Mouse (Mus musculus): ENCODE results near the gene Creb3. TPM values are rescaled to one million over a fixed set of nuclear protein-coding genes. Genes with fewer than 3 reads are reported as not detected.

Gene Creb3
- polyA plus RNA-seq (2015; fragmentation: Nextera tagmentation; extraction: Ambion mirVana): 90.8 and 94.1 TPM in 2 replicates

DNA sequence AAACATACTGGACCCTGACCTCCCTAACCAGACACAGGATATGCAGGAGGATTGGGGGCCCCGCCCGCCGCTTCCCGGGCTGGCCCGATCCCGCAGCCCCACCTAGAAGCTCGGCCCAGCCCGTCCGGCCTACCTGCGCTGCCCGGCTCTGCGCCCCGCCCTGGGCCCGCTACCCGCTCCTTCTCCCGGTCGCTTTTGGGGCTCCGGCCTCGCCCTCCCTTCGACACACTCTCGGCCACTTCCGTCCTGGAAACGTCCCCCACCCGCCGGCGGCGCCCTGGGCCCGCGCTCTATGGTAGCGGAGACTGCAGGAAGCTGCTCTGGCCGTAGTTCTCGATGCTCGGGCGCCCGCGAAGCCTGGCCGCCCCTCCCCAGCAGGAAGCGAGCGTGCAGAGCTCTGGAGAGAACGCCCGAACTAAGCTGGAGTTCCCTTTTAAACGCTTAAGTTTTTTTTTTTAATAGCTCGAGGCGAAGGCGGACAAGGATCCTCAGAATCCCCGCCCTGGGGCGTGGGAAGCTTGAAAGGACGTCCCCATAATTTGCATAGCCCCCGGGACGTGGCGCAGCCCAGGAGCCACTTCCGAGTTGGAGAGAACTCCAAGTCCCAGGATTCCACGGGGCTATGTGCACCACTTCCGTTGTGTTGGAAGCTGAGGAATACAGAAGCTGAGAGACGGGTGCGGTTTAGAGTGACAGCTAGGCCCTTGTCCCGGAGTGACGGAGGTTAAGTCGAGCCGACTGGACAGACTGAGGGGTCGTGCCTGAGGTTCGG is at the start of gene Creb3, which contains the start of gene Tln1:
Gene Creb3, plus strand, starts transcription at position 336 of the 772 bp plus-strand sequence.
Gene Tln1, minus strand, starts transcription at position 695 of the 772 bp plus-strand sequence.
- Histone ChIP-seq H3K27me3 (replicated peaks; ENCODE audit: control insufficient read depth, insufficient read depth, low read length) (no peaks in the 10 kb centered on the region), H3K27ac (ENCODE audit: low read depth, low read length) (peak within 1 kb of the TSS; percentile 98), H3K36me3 (ENCODE audit: control insufficient read depth, insufficient read depth, low read length) (peaks cover 27% of the 10 kb centered on the region), H3K9me3 (ENCODE audit: control insufficient read depth, low read length) (no peaks in the 10 kb centered on the region), H3K9ac (ENCODE audit: low read depth, low read length) (peak within 1 kb of the TSS; percentile 96), H3K4me3 (ENCODE audit: low read length) (peak within 1 kb of the TSS; percentile 72), H3K4me2 (ENCODE audit: low read length) (peak within 1 kb of the TSS; percentile 95), H3K4me1 (ENCODE audit: control insufficient read depth, insufficient read depth, low read depth, low read length) (peaks cover 34% of the 10 kb centered on the region)
- under 1% methylated on average over 56 of the region's 62 CpGs for WGBS
- ATAC-seq: peak; percentile 97

DNA sequence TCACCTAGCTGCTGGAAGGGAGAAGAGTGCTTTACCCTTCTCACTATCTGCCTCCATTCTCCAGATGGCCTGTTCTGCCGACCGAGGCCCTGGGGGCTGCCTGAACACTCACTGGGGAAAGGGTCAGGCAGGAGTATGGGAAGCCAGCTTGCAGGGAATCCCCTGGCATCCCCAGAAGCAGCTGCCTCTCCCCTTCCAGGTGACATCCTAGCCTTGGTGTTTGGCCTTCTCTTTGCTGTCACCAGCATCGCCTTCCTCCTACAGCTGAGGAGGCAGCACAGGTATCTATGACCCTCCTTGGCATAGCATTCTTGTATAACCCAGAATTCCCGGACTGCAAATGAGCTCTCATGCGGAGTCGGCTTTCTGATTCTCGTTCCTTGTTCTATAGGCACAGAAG is 49.5 kb upstream of the Creb3 start:
- Histone ChIP-seq H3K27ac (ENCODE audit: low read depth, low read length) (no peak overlapping the region), H3K9ac (ENCODE audit: low read depth, low read length) (no peak overlapping the region), H3K4me1 (ENCODE audit: control insufficient read depth, insufficient read depth, low read depth, low read length) (peaks cover 13% of the 10 kb centered on the region), H3K9me3 (ENCODE audit: control insufficient read depth, low read length) (no peaks in the 10 kb centered on the region), H3K4me3 (ENCODE audit: low read length) (no peak overlapping the region), H3K27me3 (replicated peaks; ENCODE audit: control insufficient read depth, insufficient read depth, low read length) (peaks cover 7% of the 10 kb centered on the region), H3K36me3 (ENCODE audit: control insufficient read depth, insufficient read depth, low read length) (no peaks in the 10 kb centered on the region), H3K4me2 (ENCODE audit: low read length) (no peak overlapping the region)
- no peak for ATAC-seq
- 65% methylated on average over 7 of the region's 7 CpGs for WGBS

DNA sequence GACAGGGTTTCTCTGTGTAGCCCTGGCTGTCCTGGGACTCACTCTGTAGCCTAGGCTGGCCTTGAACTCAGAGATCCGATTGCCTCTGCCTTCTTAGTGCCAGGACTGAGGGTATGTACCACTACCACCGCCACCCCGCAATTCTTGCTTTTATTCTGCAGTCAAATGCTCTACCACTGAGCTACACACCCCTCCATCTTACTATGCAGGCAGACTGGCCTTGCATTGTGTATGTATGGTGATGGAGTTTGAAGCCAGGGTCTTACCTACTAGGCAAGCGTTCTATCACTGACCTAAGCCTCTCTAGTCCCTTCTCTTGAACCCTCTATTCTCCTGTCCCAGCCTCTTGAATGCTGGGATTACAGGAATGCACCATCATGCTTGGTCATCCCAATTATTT is 48.8 kb upstream of the Creb3 start:
- Histone ChIP-seq H3K4me2 (ENCODE audit: low read length) (no peak overlapping the region), H3K27ac (ENCODE audit: low read depth, low read length) (no peak overlapping the region), H3K4me3 (ENCODE audit: low read length) (no peak overlapping the region), H3K9ac (ENCODE audit: low read depth, low read length) (no peak overlapping the region), H3K27me3 (replicated peaks; ENCODE audit: control insufficient read depth, insufficient read depth, low read length) (peaks cover 7% of the 10 kb centered on the region), H3K9me3 (ENCODE audit: control insufficient read depth, low read length) (no peaks in the 10 kb centered on the region), H3K36me3 (ENCODE audit: control insufficient read depth, insufficient read depth, low read length) (no peaks in the 10 kb centered on the region), H3K4me1 (ENCODE audit: control insufficient read depth, insufficient read depth, low read depth, low read length) (peaks cover 8% of the 10 kb centered on the region)
- no peak for ATAC-seq
- WGBS: 82% methylated on average over 4 of the region's 4 CpGs

DNA sequence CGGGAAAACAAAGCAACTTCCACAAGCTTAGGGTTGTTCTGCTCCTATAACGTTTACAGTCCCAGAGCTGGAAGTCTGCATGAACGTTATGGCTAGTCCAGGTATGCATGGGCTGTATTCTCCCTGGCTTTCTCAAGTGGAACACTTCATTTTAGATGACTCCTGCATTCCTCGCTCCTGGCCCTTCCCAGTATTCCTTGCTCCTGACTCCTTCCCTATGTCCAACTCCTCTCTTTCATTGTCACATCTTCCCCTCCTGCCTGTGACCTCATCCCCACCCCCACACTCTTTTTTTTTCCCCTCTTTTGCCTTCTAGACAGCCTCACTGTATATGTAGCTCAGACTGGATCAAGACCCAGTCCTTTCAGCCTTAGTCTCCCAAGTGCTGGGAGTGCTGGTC is 48.3 kb upstream of the Creb3 start:
- Histone ChIP-seq H3K36me3 (ENCODE audit: control insufficient read depth, insufficient read depth, low read length) (no peaks in the 10 kb centered on the region), H3K4me1 (ENCODE audit: control insufficient read depth, insufficient read depth, low read depth, low read length) (peaks cover 3% of the 10 kb centered on the region; the same call in 1 of the 2 replicates), H3K4me3 (ENCODE audit: low read length) (no peak overlapping the region), H3K9ac (ENCODE audit: low read depth, low read length) (no peak overlapping the region), H3K9me3 (ENCODE audit: control insufficient read depth, low read length) (no peaks in the 10 kb centered on the region), H3K27me3 (replicated peaks; ENCODE audit: control insufficient read depth, insufficient read depth, low read length) (peaks cover 5% of the 10 kb centered on the region), H3K4me2 (ENCODE audit: low read length) (no peak overlapping the region), H3K27ac (ENCODE audit: low read depth, low read length) (no peak overlapping the region)
- ATAC-seq: no peak
- WGBS: 75% methylated on average over 4 of the region's 4 CpGs

DNA sequence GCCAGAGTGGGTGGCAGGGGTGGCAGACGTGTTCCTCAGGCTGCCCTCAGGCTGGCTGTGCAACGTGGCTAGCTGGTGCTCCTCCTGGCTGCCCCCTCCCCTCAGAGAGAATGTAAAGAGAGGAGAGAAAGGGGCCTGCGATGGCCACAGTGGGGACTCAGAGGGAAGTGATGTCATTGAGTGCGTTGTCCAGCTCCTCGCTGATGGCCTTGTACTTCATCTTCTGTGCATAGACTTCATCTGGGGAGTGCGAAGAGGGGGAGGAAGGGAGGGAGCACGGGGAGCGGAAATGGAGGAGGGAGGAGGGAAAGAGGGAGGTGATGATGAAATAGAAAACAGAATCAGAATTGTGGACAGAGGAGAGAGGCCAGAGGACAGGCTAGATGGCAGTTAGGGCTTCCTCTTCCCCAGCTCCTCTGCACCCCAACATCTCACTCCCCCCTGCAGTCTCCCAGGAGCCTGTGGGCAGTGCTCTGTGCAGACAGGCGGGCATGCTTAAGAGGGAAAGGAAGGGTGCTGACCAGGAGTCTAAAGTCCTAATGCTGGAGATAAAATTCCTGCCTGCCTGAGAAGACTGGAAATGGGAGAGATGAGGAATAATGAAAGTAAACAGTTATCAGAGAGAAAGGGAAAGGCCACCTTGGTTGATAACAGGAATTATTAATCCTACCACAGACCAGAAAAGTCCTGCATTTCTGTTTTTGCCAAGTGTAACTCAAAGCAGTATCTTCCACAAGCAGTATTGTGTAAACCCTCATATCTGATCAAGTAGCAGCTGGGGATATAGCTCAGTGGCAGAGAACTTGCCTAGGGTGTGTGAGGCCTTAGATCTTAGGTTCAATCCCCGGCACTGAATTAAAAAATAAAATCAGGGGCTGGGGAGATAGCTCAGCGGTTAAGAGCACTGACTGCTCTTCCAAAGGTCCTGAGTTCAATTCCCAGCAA is 46.1 kb upstream of the Creb3 start:
- no peak overlapping the region for H3K4me2 ChIP-seq (ENCODE audit: low read length)
- H3K4me1 ChIP-seq (ENCODE audit: control insufficient read depth, insufficient read depth, low read depth, low read length): peaks cover 5% of the 10 kb centered on the region
- peaks cover under 1% of the 10 kb centered on the region; the same call in 1 of the 2 replicates for H3K27me3 ChIP-seq (replicated peaks; ENCODE audit: control insufficient read depth, insufficient read depth, low read length)
- no peak overlapping the region for H3K27ac ChIP-seq (ENCODE audit: low read depth, low read length)
- no peak for ATAC-seq
- H3K9me3 ChIP-seq (ENCODE audit: control insufficient read depth, low read length): no peaks in the 10 kb centered on the region
- no peak overlapping the region for H3K9ac ChIP-seq (ENCODE audit: low read depth, low read length)
- no peak overlapping the region for H3K4me3 ChIP-seq (ENCODE audit: low read length)
- WGBS: 75% methylated on average over 11 of the region's 11 CpGs
- H3K36me3 ChIP-seq (ENCODE audit: control insufficient read depth, insufficient read depth, low read length): no peaks in the 10 kb centered on the region

DNA sequence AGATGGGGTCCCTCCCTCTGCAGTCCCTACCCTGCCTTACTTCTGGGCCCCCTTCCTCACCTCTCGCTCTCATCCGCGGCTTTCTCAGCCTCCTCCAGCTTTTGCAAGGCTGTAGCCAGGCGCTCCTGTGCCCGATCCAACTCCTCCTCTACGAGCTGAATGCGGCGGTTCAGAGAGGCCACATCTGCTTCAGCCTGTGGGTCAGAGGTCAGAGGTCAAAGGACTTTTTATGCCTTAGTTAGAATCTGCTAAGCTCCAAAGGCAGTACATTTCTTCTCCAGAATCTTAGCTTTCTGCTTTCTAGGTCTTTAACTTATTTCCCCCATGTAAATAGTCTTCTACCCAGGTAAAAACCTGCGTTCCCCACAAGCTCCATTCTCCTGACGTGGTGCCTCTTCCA is 42.6 kb upstream of the Creb3 start:
- Histone ChIP-seq H3K4me2 (ENCODE audit: low read length) (peak overlapping the region; percentile 54), H3K27me3 (replicated peaks; ENCODE audit: control insufficient read depth, insufficient read depth, low read length) (peaks cover 22% of the 10 kb centered on the region), H3K27ac (ENCODE audit: low read depth, low read length) (no peak overlapping the region), H3K4me1 (ENCODE audit: control insufficient read depth, insufficient read depth, low read depth, low read length) (peaks cover 18% of the 10 kb centered on the region), H3K36me3 (ENCODE audit: control insufficient read depth, insufficient read depth, low read length) (no peaks in the 10 kb centered on the region), H3K4me3 (ENCODE audit: low read length) (peak overlapping the region; percentile 20), H3K9me3 (ENCODE audit: control insufficient read depth, low read length) (no peaks in the 10 kb centered on the region), H3K9ac (ENCODE audit: low read depth, low read length) (no peak overlapping the region)
- no peak for ATAC-seq
- 13% methylated on average over 10 of the region's 10 CpGs for WGBS

DNA sequence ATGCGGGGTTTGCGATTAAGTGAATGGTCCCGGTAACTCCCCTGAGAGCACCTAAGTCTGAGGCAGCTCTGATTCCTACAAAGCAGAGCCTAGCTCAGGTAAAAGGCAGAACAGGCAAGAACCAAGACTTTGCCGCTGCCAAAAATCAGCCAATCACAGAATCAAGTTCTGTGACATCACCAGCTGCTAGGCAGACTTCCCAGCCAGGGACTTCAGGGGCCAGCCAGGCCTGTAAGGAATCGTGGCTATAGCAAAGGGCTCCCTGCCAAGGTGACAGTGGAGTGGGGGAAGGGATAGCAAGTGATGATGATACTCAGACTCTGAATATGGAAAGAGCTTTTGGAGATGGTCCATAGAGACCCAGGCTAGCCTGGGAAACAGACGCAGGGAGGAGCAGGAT is 42.2 kb upstream of the Creb3 start:
- H3K4me3 ChIP-seq (ENCODE audit: low read length): peak overlapping the region; percentile 20

DNA sequence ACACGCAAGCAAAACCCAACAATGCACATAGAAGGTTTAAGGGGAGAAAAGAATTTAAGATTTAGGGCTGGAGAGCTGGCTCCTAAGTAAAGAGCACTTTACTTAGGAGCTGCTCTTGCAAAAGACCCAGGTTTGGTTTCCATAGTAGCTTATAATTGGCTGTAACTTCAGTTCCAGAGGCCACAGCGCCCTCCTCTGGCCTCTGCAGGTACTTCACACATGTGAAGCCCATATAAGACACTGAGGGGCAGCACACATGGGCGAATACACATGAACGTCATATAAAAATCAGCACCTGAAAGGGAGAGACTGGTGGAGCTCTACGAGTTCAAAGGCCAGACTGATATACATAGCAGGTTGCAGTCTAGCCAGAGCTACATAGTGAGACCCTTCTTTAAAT is 34.3 kb upstream of the Creb3 start:
- Histone ChIP-seq H3K27me3 (replicated peaks; ENCODE audit: control insufficient read depth, insufficient read depth, low read length) (peaks cover 16% of the 10 kb centered on the region), H3K9ac (ENCODE audit: low read depth, low read length) (no peak overlapping the region), H3K4me1 (ENCODE audit: control insufficient read depth, insufficient read depth, low read depth, low read length) (peaks cover 13% of the 10 kb centered on the region), H3K4me2 (ENCODE audit: low read length) (no peak overlapping the region), H3K4me3 (ENCODE audit: low read length) (no peak overlapping the region), H3K9me3 (ENCODE audit: control insufficient read depth, low read length) (no peaks in the 10 kb centered on the region), H3K36me3 (ENCODE audit: control insufficient read depth, insufficient read depth, low read length) (peaks cover 12% of the 10 kb centered on the region), H3K27ac (ENCODE audit: low read depth, low read length) (no peak overlapping the region)
- ATAC-seq: no peak
- WGBS: 61% methylated on average over 5 of the region's 5 CpGs

More for the DNA sequence above, 42.2 kb upstream of the Creb3 start:
- Histone ChIP-seq H3K4me1 (ENCODE audit: control insufficient read depth, insufficient read depth, low read depth, low read length) (peaks cover 18% of the 10 kb centered on the region), H3K36me3 (ENCODE audit: control insufficient read depth, insufficient read depth, low read length) (no peaks in the 10 kb centered on the region), H3K4me2 (ENCODE audit: low read length) (peak overlapping the region; percentile 54), H3K9me3 (ENCODE audit: control insufficient read depth, low read length) (no peaks in the 10 kb centered on the region), H3K27ac (ENCODE audit: low read depth, low read length) (no peak overlapping the region), H3K9ac (ENCODE audit: low read depth, low read length) (no peak overlapping the region), H3K27me3 (replicated peaks; ENCODE audit: control insufficient read depth, insufficient read depth, low read length) (peaks cover 22% of the 10 kb centered on the region)
- peak; percentile 77 for ATAC-seq
- 11% methylated on average over 6 of the region's 6 CpGs for WGBS

DNA sequence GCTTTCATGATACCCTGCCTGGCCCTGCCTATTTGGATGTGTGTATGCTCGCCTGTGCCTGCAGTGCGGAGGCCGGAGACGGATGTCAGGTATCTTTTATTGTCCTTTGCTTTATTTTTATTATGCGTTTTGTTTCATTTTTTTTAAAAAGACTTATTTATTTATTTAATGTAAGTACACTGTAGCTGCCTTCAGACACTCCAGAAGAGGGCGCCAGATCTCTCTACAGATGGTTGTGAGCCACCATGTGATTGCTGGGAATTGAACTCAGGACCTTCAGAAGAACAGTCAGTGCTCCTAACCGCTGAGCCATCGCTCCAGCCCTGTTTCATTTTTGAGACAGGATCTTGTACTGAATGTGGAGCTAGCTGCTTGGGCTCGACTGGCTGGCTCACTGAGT is 33.6 kb upstream of the Creb3 start:
- Histone ChIP-seq H3K4me2 (ENCODE audit: low read length) (no peak overlapping the region), H3K4me1 (ENCODE audit: control insufficient read depth, insufficient read depth, low read depth, low read length) (peaks cover 10% of the 10 kb centered on the region), H3K9ac (ENCODE audit: low read depth, low read length) (no peak overlapping the region), H3K36me3 (ENCODE audit: control insufficient read depth, insufficient read depth, low read length) (peaks cover 16% of the 10 kb centered on the region), H3K27me3 (replicated peaks; ENCODE audit: control insufficient read depth, insufficient read depth, low read length) (peaks cover 10% of the 10 kb centered on the region), H3K27ac (ENCODE audit: low read depth, low read length) (no peak overlapping the region), H3K9me3 (ENCODE audit: control insufficient read depth, low read length) (no peaks in the 10 kb centered on the region), H3K4me3 (ENCODE audit: low read length) (no peak overlapping the region)
- 83% methylated on average over 9 of the region's 9 CpGs for WGBS
- no peak for ATAC-seq

Measured in hindbrain, embryonic 16.5 days (tissue).